Mouse (Mus musculus) left cerebral cortex, postnatal 36 days (tissue): Measurements from ENCODE around the gene Rab12. TPM values are rescaled to one million over a fixed set of nuclear protein-coding genes. Genes with fewer than 3 reads are reported as not detected.

ENCODE experiments used
- DNase-seq, 2 experiments: peaks; one replicate each; pipeline ENCODE4 v3.0.0; 2021 to 2022; ENCODE audit warnings: low spot score in 2 of 2, mixed read lengths in 1 of 2
- intact Hi-C: fragments of 180-260 bp; cut with DNase I; formaldehyde crosslinking; loops from one replicate; pipeline ENCODE4 v1.15.1; 2025
- total RNA-seq, 2 experiments: library from RNA; stranded (reverse); gene quantifications; 2 replicates each; pipeline ENCODE4 v1.2.3; 2021

The Rab12 gene
- total RNA-seq, 2 experiments from 2014 or later = 119 to 121 TPM

GRCm38 (mm10) chr17:66504248-66504647 lies 15.3 kb downstream of the Rab12 start:
- intact Hi-C loops = no loop called here
- no peak for DNase-seq

- no peak for DNase-seq
- intact Hi-C loops = no loop called here
Observed at GRCm38 (mm10) chr17:66503466-66503865, 16.1 kb downstream of the Rab12 start.

GRCm38 (mm10) chr17:66502865-66503264 lies 16.7 kb downstream of the Rab12 start:
- intact Hi-C loops = no loop called here
- DNase-seq = no peak

- intact Hi-C loops = no loop called here
- no peak for DNase-seq
Observed at GRCm38 (mm10) chr17:66498598-66498997, 20.9 kb downstream of the Rab12 start.

GRCm38 (mm10) chr17:66496589-66496988 lies 22.9 kb downstream of the Rab12 start:
- intact Hi-C loops = no loop called here

GRCm38 (mm10) chr17:66490022-66490601 lies 29.4 kb downstream of the Rab12 start:
- intact Hi-C loops = no loop called here
- DNase-seq = peak; percentile 65 to 74

More at GRCm38 (mm10) chr17:66496589-66496988, 22.9 kb downstream of the Rab12 start:
- no peak for DNase-seq

GRCm38 (mm10) chr17:66486576-66486975 lies 33.0 kb downstream of the Rab12 start:
- no peak for DNase-seq
- intact Hi-C loops = no loop called here

GRCm38 (mm10) chr17:66485742-66486141 lies 33.8 kb downstream of the Rab12 start:
- intact Hi-C loops = loop anchor here (2.0 kb wide), 2 partner anchors 35 to 251 kb away; no protein-coding TSS in a partner anchor
- DNase-seq = peak; percentile 71 to 82

- DNase-seq = no peak
- intact Hi-C loops = loop anchor here (2.0 kb wide), 2 partner anchors 34 to 250 kb away; no protein-coding TSS in a partner anchor
Observed at GRCm38 (mm10) chr17:66484965-66485364, 34.6 kb downstream of the Rab12 start.

- no peak for DNase-seq
- intact Hi-C loops = loop anchor here (2.0 kb wide), 2 partner anchors 33 to 249 kb away; no protein-coding TSS in a partner anchor
Observed at GRCm38 (mm10) chr17:66483651-66484454, 35.7 kb downstream of the Rab12 start.

GRCm38 (mm10) chr17:66481295-66481694 lies 38.2 kb downstream of the Rab12 start:
- intact Hi-C loops = no loop called here
- DNase-seq = no peak

- no peak for DNase-seq
- intact Hi-C loops = no loop called here
Observed at GRCm38 (mm10) chr17:66480491-66481278, 38.8 kb downstream of the Rab12 start.

GRCm38 (mm10) chr17:66479813-66480490 lies 39.6 kb downstream of the Rab12 start:
- intact Hi-C loops = no loop called here
- DNase-seq = no peak

GRCm38 (mm10) chr17:66479311-66479710 lies 40.2 kb downstream of the Rab12 start:
- intact Hi-C loops = no loop called here

GRCm38 (mm10) chr17:66473205-66473604 lies 46.3 kb downstream of the Rab12 start:
- no peak for DNase-seq
- intact Hi-C loops = no loop called here

More at GRCm38 (mm10) chr17:66479311-66479710, 40.2 kb downstream of the Rab12 start:
- peak; percentile 60 to 72 for DNase-seq

- intact Hi-C loops = no loop called here
Observed at GRCm38 (mm10) chr17:66471775-66472174, 47.8 kb downstream of the Rab12 start.

GRCm38 (mm10) chr17:66471252-66471651 lies 48.3 kb downstream of the Rab12 start:
- DNase-seq = no peak
- intact Hi-C loops = no loop called here

More at GRCm38 (mm10) chr17:66471775-66472174, 47.8 kb downstream of the Rab12 start:
- no peak for DNase-seq

GRCm38 (mm10) chr17:66470020-66470419 lies 49.5 kb downstream of the Rab12 start:
- intact Hi-C loops = no loop called here
- DNase-seq = peak in 1 of 2 experiments; percentile 13

GRCm38 (mm10) chr17:66457278-66457677 lies 62.3 kb downstream of the Rab12 start:
- no peak for DNase-seq
- intact Hi-C loops = no loop called here
